Mouse (Mus musculus) adrenal gland, postnatal 10 days (tissue): Measurements from ENCODE around the gene Calr. TPM values are rescaled to one million over a fixed set of nuclear protein-coding genes. Genes with fewer than 3 reads are reported as not detected.
"Not testable (repeated sequence)": the region's sequence is repeated elsewhere in the genome, so short reads cannot be mapped to it uniquely, and the experiment has no call there.

ENCODE experiments used
- DNase-seq: peaks from one replicate; pipeline ENCODE4 v3.0.0; 2021; ENCODE audit warnings: mixed read lengths
- total RNA-seq, 2 experiments: library from RNA; stranded (reverse); gene quantifications; 2 replicates each; pipeline ENCODE4 v1.2.3; 2021

Gene Calr
- total RNA-seq, 2 experiments from 2014 or later = 404 to 492 TPM

DNA sequence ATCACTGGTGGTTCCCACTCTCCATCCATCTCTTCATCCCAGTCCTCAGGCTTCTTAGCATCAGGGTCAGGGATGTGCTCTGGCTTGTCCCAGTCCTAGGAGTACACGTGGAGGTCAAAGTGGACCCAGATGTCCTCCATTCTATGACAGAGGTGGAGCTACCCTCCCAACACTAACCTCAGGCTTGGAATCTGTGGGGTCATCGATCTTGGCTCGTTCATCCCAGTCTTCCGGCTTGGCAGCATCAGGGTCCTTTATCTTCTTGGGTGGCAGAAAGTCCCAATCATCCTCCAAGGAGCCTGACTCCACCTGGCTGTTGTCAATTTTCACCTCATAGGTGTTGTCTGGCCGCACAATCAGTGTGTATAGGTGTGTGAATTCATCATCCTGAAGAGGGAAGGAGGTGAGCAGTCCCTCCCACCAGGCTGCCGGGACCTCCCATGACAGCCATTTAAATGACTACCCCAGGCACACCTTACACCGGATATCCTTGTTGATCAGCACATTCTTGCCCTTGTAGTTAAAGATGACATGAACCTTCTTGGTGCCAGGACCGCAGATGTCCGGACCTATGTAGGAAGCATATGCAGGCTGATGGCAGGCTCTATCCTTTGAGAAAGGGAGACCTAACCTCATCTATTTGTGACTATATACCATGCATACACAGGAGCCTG is 2.2 kb downstream of the Calr start:
- DNase-seq = no peak

DNA sequence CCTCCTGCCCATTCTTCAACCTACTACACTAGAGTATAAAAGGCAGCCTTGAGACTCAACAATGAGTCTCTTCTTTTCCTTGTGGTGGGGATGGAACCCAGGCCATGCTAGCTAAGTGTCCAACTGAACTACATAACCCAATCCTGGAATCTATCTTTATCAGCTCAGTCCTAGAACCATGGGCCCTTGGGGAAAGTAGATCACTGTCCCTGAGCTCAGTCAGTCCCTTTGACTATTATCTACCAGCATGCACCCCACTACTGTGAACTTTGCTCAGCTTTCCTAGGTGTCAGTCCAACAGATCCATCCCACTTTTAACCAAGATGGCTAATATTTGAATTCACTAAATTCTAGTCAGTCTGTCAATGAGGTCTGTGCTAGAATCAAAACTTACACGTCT is 5.2 kb downstream of the Calr start:
- DNase-seq = no peak

DNA sequence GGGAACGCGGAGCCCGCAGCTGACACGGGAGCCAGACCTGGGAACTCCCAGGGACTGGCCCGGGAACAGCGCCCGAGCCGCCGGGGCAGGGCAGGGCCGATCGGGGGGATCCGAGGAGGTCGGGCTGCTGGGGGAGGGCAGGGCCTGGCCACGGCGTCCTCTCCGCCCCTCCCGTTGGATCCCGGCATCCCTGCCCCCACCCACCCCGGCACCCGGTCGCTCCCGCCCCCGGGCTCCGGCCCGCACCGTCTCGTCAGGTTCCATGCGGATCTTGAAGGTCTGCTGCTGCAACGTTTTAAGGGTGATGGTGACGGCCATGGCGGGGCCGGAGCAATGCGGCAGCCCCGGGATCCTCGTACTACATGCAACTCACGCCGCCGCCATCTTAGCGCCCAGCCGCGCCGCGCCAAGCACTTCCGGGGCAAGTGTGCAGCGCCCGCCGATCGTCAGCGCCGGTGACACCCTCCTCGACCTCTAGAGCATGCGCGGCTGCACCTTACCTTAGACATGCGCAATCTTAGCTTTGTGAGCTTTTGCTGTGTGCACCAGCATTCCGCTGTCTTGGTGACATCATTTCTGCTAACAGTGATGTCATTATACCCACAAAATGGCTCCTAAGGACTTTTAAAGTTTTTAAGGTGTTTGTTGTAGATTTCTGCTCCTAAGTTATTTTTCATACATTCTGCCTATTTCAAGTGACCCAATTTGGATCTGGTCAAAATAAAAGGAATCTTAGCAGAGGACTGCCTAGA is 6.3 kb downstream of the Calr start, which contains the start of gene Rad23a:
Gene Rad23a, minus strand, starts transcription at position 418 of the 752 bp plus-strand sequence.
- peak; percentile 93 for DNase-seq

DNA sequence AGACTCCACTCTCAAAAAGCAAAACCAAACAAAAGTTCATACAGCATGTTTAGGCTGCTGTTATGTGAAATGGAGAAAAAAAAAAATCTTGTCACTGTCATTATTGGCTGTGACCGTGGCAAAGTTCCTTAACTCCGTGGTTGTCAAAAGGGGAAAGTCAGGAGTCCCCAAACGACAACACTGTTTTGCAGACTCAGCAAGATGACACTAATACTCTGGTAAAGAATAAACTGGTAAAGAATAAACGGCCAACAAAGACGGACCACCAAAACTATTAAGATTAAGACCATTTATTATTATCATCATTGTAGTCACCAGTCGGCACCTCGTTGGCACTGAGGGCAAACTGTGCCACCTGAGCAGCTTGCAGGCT is 6.9 kb downstream of the Calr start:
- DNase-seq = no peak

DNA sequence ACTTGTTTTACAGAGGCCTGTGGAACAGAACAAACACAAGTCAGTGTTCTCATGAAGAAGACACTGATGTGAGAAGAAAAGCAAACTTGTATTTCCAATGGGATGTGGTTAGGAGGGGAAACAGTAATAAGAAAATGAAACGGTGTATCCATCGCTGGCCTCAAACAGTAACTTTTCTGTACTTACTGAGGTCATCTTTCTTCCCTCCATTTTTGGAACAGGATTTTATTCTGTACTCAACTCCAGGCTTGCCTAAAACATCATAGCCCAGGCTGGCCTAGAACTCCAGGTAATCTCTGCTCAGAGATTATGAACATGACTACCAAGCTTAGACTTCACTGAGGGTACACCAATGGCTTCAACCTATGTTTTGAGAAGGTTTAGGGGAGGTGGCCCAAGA is 7.3 kb downstream of the Calr start:
- no peak for DNase-seq

DNA sequence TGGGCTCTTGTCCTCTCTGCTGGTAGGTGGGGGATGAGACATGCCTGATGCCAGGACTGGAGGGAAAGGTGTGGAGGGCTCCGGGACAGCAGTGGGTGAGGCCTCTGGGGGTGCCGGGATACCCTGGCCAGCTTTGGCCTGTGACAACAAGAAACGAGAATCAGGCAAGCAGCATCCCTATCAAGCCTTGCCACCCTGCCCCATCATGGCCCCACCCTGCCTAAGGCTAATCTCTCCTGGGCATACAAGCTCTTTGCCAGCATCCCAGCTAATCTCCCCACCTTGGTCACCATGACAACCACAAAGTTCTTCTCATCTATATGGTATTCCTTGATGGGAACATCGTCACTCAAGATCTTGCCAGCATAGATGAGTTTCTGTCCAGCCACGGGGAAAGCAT is 8.2 kb downstream of the Calr start:
- no peak for DNase-seq

DNA sequence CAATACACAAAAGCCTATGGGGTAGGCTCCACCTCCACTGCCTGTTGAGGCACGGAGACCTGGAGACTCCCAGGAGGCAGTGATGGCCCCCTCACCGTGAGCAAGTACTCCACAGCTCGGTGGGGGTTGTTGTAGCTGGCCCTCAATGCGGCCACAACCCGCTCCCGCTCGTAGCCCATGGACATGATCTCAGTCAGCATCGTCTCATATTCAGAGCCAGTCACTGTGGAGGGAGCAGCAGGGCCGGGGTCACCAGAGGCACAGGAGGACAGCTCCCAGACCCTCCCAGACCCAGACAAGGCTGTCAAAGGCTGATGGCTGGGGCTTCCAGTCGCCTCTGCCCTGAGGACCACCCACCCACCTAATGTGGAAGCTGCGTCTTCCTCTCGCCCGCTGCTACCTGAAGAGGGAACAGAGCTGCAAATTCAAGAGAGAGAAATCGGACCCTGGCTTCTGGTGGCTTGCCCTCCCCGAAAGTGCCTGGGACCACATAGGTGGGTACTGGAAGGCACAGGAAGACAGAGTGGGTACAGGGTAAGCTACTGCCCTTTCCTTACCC is 8.7 kb downstream of the Calr start:
- no peak for DNase-seq

DNA sequence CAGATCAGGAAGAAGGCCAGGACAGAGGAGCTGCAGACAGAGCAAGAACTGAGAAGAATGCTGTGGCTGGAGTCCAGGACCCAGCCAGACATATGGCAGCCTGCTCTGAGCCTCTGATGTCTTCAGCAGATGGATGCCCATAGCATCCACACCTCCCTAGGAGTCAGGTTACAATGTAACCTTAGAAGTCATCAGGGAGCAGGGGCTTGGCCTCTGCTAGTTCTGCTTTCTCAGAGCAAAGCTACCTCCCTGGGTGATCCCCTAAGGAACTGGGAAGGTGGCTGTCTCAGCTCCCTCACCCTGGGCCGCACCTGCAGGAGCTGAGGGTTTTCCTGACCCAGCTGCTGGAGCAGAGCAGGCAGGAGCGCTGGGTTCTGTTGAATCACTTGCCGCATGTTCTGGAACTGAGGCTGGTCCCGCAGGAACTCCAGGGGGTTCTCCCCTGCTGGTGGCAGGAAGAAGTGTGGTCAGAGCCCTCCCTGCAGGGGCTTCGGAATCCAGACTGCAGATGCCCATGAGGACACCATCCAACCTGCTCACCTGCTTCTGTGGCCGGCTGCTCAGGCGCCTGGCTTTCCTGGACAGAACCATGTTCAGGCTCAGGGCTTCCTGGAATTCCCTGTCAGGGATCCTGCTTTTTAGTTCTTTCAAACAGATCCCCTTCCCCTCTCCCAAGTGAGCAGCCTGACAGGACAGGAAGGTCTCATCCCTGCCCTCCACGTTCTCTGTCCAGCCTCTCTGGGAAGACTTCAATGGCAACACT is 9.4 kb downstream of the Calr start:
- no peak for DNase-seq

DNA sequence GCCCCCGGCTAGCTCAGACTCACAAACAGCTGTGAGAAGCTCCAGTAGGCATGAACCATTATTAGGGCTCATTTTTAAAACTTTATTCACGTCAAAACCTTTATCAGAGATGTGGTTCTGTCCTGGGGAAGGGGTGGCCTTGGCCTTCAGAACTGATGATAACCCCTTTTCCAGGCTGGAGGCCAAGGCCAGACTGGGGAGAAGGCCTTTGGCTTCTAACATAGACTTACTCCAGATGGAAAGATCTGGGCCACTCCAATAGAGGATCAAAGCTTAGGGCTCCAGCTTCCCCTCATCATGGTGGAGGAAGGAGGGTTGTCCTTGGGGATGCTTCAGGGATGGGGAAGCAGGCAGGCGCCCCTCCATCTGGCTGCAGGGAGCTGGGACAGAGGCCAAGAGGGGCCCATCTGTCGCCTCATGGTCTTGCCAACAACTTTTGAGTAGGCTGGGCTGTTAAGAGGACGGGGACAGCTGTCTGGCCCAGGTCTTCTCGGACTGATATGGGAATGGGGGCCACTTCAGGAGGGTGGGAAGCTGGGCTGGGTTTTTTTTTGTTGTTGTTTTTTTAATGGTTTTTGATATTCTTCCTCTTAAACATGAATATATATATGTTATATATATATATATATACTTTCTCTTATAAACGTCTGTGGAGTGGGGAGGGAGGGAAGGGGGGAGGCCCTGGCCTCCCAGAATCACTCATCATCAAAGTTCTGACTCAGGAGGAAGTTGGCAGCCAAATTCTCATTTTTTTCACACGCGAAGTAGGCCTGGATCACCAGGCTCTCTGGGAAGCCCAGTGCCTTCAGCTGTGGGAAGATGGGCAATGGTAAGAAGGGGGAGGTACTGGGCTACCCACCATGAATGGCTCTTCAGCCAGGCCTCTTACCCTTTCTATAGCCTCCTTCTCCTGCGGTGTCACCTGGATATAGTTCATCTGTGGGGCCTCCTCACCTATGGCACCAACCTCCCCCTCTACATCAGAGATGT is 11.6 kb downstream of the Calr start:
- peak; percentile 63 for DNase-seq

DNA sequence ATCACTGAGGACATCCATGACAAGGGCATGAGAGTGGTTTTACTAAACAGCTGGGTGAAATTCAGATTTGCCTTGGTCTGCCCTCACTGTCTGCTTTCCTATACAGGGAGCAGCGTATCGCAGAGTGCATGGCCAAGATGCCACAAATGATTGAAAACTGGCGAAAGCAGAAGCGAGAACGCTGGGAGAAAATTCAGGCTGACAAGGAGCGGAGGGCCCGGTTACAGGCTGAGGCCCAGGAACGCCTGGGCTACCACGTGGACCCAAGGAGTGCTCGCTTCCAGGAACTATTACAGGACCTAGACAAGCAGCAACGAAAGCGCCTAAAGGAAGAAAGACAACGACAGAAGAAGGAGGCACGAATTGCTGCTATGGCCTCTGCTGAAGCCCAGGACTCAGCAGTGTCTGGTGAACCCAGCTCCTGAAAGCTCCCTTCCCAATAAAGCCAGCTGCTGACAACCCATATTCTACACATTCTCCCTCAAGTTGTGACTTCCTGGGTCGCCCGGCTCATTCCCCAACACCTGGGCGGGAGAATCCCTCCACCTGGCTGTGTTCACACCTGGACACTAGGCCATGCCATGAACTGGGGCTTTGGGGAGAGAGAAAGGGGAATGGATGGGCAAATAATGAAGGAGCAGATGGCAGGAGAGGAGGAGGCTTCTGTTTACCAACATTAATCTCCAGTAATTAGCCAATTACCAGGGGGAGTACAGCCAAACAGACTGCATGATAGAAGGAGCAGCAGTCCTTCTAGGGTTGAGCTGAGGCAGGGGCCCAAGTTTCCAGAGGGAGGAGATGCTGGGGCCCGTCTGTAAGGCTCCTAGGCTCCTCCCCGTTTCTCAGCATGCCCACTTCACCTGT is 12.5 kb downstream of the Calr start:
- DNase-seq = no peak

DNA sequence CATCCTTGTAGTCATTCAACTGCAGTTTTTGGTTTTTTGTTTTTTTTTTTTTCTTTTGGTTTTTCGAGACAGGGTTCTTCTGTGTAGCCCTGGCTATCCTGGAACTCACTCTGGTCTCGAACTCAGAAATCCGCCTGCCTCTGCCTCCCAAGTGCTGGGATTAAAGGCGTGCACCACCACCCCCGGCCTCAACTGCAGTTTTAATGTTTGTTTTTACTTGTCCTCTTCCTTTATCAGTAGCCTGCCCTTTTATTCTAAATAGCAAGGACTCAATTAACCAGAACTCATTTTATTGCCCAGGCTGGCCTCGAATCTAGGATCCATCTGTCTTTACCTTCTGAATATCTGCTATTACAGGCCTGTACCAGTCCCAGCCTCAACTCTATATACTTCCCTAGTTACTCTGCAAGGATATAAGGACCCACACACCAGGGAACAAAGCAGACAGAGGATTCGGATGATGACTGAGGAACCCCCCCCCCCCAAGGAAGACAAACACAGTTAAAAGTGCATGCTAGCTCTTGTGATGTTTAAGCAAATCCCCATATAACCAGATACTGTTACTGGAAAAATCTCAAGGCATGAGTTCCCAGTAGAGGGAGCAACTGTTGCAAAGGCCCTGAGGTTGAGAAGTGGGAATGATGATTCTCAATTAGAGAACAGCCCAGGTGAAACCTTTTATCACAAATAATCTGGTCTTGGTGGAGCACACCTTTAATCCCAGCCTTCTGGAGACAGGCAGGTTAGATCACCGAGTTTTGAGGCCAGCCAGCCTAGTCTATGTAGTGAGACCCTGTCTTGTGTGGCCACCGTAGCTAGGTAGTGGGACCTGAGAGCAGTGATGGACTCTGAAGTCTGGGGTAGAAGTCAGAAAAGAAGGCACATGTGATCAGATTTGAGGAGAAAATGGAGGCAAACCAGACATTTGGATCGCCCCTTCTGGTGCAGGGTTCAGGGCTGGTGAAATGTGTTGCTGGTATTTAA is 13.7 kb downstream of the Calr start:
- no peak for DNase-seq

DNA sequence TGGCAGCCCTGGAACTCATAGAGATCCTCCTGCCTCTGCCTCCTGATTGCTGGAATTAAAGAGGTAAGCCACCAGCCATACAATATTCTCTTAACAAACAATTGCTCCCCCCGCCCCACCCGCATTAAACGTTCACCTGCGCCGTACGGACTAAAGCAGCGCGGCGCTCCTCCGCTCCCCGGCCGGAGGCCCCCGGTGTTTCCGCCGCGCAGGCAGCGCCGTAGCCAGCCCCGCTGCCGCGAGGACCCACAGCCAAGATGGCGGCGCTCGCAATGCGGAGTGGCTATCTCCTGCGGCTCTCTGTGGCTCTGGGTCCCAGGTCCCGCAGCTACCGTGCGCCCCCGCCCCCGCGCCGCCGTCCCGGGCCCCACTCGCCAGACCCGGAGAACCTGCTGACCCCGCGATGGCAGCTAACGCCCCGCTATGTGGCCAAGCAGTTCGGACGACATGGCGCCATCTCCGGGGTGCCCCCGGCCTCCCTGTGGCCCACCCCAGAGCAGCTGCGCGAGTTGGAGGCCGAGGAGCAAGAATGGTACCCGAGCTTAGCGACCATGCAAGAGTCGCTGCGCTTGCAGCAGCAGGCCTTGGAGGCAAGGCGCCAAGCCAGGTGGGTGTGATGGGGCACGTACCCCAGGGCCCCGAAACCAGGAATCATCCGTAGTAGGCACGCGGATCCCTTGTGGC is 14.6 kb downstream of the Calr start:
- peak; percentile 92 for DNase-seq

DNA sequence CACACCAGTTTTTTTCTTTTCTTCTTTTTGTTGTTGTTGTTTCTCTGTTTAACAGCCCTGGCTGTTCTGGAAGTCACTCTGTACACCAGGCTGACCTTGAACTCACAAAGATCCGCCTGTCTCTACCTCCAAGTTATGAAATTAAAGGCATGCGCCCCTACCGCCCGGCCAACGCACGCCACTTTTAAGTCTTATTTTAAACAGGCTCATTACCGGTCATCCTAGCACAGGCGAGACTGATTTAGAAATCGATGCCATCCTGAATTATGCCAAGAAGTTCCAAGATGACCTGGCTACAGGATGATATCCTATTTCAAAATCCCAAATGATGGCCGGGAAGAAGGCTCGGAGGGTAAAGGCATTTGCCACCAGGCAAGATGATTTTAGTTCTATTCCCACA is 15.2 kb downstream of the Calr start, which contains the start of gene Gadd45gip1:
Gene Gadd45gip1, plus strand, starts transcription at position 33 of the 400 bp plus-strand sequence.
- peak; percentile 54 for DNase-seq

DNA sequence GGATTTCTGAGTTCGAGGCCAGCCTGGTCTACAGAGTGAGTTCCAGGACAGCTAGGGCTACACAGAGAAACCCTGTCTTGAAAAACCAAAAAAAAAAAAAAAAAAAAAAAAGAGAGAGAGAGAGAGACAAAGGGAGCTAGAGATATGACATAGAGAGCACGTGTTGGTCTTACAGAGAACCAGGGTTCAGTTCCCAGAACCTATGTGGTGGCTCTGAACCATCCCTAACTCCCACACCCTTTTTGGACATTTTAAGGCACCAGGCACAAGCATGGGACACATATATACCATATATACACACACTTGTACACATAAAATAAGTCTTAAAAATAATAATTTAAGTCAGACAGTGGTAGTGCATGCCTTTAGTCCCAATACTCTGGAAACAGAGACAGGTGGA is 20.2 kb downstream of the Calr start:
- DNase-seq = not testable (repeated sequence)

DNA sequence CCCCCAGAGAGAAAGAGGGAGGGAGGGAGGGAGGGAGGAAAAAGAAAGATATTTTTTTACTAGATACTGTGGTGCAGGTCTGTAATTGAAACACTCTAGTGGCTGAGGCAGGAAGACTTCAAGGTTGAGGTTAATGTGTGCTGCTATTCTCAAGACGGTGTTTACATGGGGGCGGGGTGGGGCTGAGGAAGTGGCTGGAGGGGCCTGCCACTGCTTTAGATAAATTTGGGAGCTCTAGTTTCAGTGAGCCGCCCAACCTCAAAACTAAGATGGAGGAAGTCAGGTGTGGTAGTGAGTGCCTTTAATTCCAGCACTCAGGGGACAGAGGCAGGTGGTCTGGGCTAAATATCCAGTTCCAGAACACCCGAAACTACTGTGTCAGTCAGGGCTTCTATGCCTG is 21.1 kb downstream of the Calr start:
- DNase-seq = no peak

DNA sequence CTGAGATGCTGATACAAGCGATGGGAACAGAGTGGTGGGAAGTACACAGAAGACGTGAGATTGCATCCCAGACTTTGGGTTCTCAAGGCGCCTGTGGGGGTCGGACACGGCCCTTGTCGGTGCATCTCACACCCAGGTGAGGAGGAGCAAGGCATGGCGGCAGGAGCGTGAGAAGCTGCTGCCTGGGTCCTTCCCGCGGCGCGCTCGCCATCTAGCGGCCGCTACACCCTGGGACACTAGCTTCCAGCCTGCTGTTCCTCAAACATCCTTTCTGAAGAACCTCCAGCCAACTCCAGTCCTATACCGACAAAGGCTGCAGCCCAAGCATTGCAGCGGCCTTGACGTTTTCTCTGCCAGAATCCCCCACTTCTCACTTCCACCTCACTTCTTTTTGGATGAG is 23.1 kb downstream of the Calr start:
- DNase-seq = peak; percentile 74

DNA sequence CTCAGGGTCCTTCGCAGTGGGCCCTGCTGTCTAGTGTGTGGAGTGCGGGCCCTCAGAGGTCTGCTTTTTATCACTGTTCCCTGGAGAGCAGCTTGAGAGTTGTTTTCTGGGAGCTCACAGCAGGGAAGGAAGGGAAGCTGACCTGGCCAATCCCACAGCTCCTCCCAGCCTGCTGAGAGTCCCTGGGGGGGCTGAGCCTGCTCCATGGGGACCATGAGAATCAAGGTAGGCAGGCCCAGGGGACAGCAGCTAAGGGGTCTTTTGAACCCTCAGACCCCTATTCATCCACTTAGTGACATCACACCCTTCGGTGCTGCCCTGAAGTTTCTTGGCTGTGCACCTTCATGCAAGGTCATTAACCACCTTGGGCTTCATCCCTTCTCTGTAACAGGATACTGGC is 24.0 kb downstream of the Calr start, which contains the start of gene Dand5:
Gene Dand5, minus strand, starts transcription at position 101 of the 400 bp plus-strand sequence.
- no peak for DNase-seq

DNA sequence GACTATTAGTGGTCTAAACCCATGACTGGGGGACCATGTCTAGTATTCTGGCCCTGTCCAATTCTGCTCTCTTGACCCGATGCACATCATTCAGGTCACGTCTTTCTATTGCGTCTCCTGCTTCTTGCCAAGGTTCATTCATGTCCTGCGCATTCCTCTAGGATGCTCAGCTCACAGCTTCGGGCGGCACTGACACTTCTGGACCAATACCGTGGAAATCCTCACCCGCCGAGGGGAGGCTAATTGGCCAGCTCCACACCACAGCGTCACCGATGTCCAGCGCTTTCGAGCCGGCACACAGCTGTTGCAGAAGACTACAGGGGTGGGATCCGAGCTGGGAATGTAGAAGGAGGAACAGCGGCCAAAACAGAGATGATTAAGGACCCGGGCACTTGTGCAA is 30.6 kb downstream of the Calr start:
- no peak for DNase-seq

DNA sequence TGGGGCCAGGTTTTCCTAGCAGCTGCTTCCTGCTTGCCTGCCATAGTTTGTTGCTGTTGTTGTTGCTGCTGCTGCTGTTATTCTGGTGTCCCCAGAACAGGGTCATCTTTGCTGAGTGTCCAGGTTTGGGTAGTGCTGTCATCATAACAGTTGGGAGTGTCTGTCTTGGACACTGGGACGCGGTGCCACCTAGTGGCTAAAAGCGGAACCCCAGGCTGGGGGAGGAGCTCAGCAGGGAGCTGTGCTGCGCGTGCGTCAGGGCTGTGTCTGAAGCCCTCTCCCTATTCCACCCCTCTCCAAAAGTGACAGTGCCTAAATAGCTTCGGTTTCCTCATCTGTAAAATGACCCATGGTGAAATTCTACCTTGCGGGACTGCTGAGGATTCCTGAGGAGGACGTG is 31.2 kb downstream of the Calr start:
- peak; percentile 99 for DNase-seq
